ENCODE assay signal across 16 mouse cellular contexts in genomic region chr2:10293556-10294206, GRCm38 (mm10).
A peak's percentile ranks its signal among the peaks of the same experiment; 100 is the strongest.
DNase-seq lines count a peak whose midpoint lies in the region; ATAC-seq and TF ChIP-seq lines count a peak whose summit lies in the region.
"Had no signal": no experiment of that assay in that cellular context is flagged by ENCODE, and none has a peak within 500 bp of the region (broad histone marks: within the 10 kb centered on the region; RNA-seq: fewer than 3 reads in every experiment).

No protein-coding gene starts in this region.

- 44% methylated on average over 10 of the region's 10 CpGs for WGBS in intestine, postnatal 0 days
- WGBS in intestine, embryonic 16.5 days = 47% methylated on average over 10 of the region's 10 CpGs
- WGBS in cerebellum, adult 2 months = 10% methylated on average over 10 of the region's 10 CpGs

- no peaks in the 10 kb centered on the region for H3K27me3 ChIP-seq in intestine, postnatal 0 days (replicated peaks; ENCODE audit: control insufficient read depth, insufficient read depth, low read length)
- no peaks in the 10 kb centered on the region; the same call in 1 of the 2 replicates for H3K27me3 ChIP-seq in intestine, embryonic 16.5 days (replicated peaks; ENCODE audit: control insufficient read depth, insufficient read depth, low read length)
- H3K27me3 ChIP-seq in C2C12 (ENCODE audit: control insufficient read depth, insufficient read depth, insufficient read length) = peaks cover 7% of the 10 kb centered on the region
- H3K27me3 ChIP-seq in cerebellum, adult 2 months (ENCODE audit: control insufficient read depth, insufficient read depth, low read length) = no peaks in the 10 kb centered on the region

- no peaks in the 10 kb centered on the region for H3K4me1 ChIP-seq in intestine, postnatal 0 days (replicated peaks; ENCODE audit: control insufficient read depth, insufficient read depth, low read length)
- no peaks in the 10 kb centered on the region for H3K4me1 ChIP-seq in intestine, embryonic 16.5 days (ENCODE audit: control insufficient read depth, insufficient read depth, low read length)
- H3K4me1 ChIP-seq in cerebellum, adult 2 months (ENCODE audit: control insufficient read depth, insufficient read depth, low read length) = no peaks in the 10 kb centered on the region
- H3K4me1 ChIP-seq: forebrain, embryonic 15.5 days; lung, embryonic 15.5 days had no signal

- H3K4me3 ChIP-seq in intestine, postnatal 0 days (ENCODE audit: low read depth, low read length) = no peak overlapping the region
- no peak overlapping the region for H3K4me3 ChIP-seq in intestine, embryonic 16.5 days (ENCODE audit: low read length)
- H3K4me3 ChIP-seq in C2C12 (ENCODE audit: insufficient read depth, poor library complexity, severe bottlenecking) = no peak overlapping the region
- H3K4me3 ChIP-seq in cerebellum, adult 2 months (replicated peaks; ENCODE audit: insufficient read depth, low read depth, low read length) = no peak overlapping the region
- H3K4me3 ChIP-seq: forebrain, embryonic 15.5 days; limb, embryonic 12.5 days; lung, embryonic 15.5 days; midbrain, embryonic 10.5 days had no signal

- ATAC-seq in intestine, postnatal 0 days = no peak
- no peak for ATAC-seq in intestine, embryonic 16.5 days
- ATAC-seq: forebrain, embryonic 15.5 days had no signal

- no peaks in the 10 kb centered on the region for H3K36me3 ChIP-seq in intestine, postnatal 0 days (ENCODE audit: control insufficient read depth, insufficient read depth)
- H3K36me3 ChIP-seq in intestine, embryonic 16.5 days (ENCODE audit: control insufficient read depth, insufficient read depth, low read length) = no peaks in the 10 kb centered on the region
- no peaks in the 10 kb centered on the region for H3K36me3 ChIP-seq in C2C12 (ENCODE audit: control insufficient read depth, insufficient read depth)
- H3K36me3 ChIP-seq: forebrain, embryonic 15.5 days; limb, embryonic 12.5 days; lung, embryonic 15.5 days; midbrain, embryonic 10.5 days had no signal

- no peaks in the 10 kb centered on the region for H3K79me2 ChIP-seq in C2C12 (ENCODE audit: control insufficient read depth, insufficient read depth)

- no peaks in the 10 kb centered on the region for H3K79me3 ChIP-seq in C2C12 (ENCODE audit: low read depth)

- no peaks in the 10 kb centered on the region for H3K9me3 ChIP-seq in intestine, postnatal 0 days (ENCODE audit: control insufficient read depth)
- no peaks in the 10 kb centered on the region for H3K9me3 ChIP-seq in intestine, embryonic 16.5 days (ENCODE audit: control insufficient read depth, low read length)
- H3K9me3 ChIP-seq: forebrain, embryonic 15.5 days; limb, embryonic 12.5 days; lung, embryonic 15.5 days; midbrain, embryonic 10.5 days had no signal

- DNase-seq in forelimb bud, embryonic 11.5 days (ENCODE audit: low read depth, low spot score) = peak; percentile 23
- DNase-seq in kidney, postnatal 36 days = peak; percentile 23 to 32
- DNase-seq in gastrocnemius, postnatal 36 days = no peak
- DNase-seq in heart, postnatal 25 days (ENCODE audit: low spot score) = no peak
- DNase-seq in cerebellum, adult 2 months = no peak
- DNase-seq: adrenal gland, postnatal 36 days; cerebellum, adult 11-12 months; gastrocnemius, postnatal 25 days; heart, postnatal 14 days had no signal

- H3ac ChIP-seq in C2C12 (ENCODE audit: control insufficient read depth, insufficient read length, low read depth) = no peak overlapping the region

- peak; percentile 34 for TF ChIP-seq CTCF in intestine, postnatal 0 days (IDR thresholded peaks at IDR 0.05; ENCODE audit: low read depth)
- no peak for TF ChIP-seq CTCF in C2C12 (IDR thresholded peaks at IDR 0.05; ENCODE audit: control insufficient read depth, insufficient read depth, insufficient read length)
- no peak for TF ChIP-seq CTCF in cerebellum, adult 2 months (IDR thresholded peaks at IDR 0.05; ENCODE audit: borderline replicate concordance, insufficient read depth, low read depth, low read length)

- intact Hi-C loops in gastrocnemius, postnatal 36 days (cut with DNase I) = no loop called here
- intact Hi-C loops in heart, postnatal 25 days (cut with DNase I) = no loop called here

- no peak overlapping the region for H3K4me2 ChIP-seq in intestine, postnatal 0 days (replicated peaks; ENCODE audit: low read depth)
- H3K4me2 ChIP-seq in intestine, embryonic 16.5 days (ENCODE audit: low read depth, low read length) = no peak overlapping the region
- H3K4me2 ChIP-seq: forebrain, embryonic 15.5 days; limb, embryonic 12.5 days; lung, embryonic 15.5 days had no signal

- H3K9ac ChIP-seq in intestine, postnatal 0 days (ENCODE audit: low read depth, low read length) = no peak overlapping the region
- no peak overlapping the region for H3K9ac ChIP-seq in intestine, embryonic 16.5 days (ENCODE audit: low read depth, low read length)
- H3K9ac ChIP-seq: forebrain, embryonic 15.5 days; limb, embryonic 12.5 days; lung, embryonic 15.5 days had no signal

- TF ChIP-seq POLR2A in cerebellum, adult 2 months (IDR thresholded peaks at IDR 0.05; ENCODE audit: borderline replicate concordance, insufficient read depth, low read length) = no peak

- H3K27ac ChIP-seq in intestine, postnatal 0 days (ENCODE audit: low read depth, low read length) = no peak overlapping the region
- no peak overlapping the region for H3K27ac ChIP-seq in intestine, embryonic 16.5 days (ENCODE audit: low read length)
- H3K27ac ChIP-seq in cerebellum, adult 2 months (ENCODE audit: insufficient read depth, low read length) = no peak overlapping the region
- H3K27ac ChIP-seq: forebrain, embryonic 15.5 days; limb, embryonic 12.5 days; lung, embryonic 15.5 days; midbrain, embryonic 10.5 days had no signal

TF ChIP-seq in C2C12, 6 proteins besides CTCF, POLR2A, EP300 and RAD21:
- TF ChIP-seq MYOG (IDR thresholded peaks at IDR 0.05; ENCODE audit: control insufficient read depth, extremely low read depth, insufficient read length) (no peak), MYOD1 (IDR thresholded peaks at IDR 0.05; ENCODE audit: control insufficient read depth, insufficient read length, low read depth) (peak; percentile 15), FOSL1 (IDR thresholded peaks at IDR 0.05; ENCODE audit: insufficient read depth, low read length, poor library complexity, severe bottlenecking) (no peak)

Comparison
In these comparisons a context has a peak if more than half of its experiments do, and no peak if none do; other contexts are left out.
1. DNase-seq: peak in forelimb bud, embryonic 11.5 days (single experiment) and kidney, postnatal 36 days (2 of 2); none in gastrocnemius, postnatal 36 days (0 of 2), heart, postnatal 25 days (single experiment) and cerebellum, adult 2 months (0 of 2).